Mouse (Mus musculus): ENCODE measurements around the gene Map3k1.

- TF ChIP-seq CTCF (IDR thresholded peaks at IDR 0.05; ENCODE audit: borderline replicate concordance, extremely low read depth, insufficient read depth, insufficient read length), result no peak
- no peak for TF ChIP-seq POLR2A (IDR thresholded peaks at IDR 0.05; ENCODE audit: borderline replicate concordance, extremely low read depth, insufficient read depth, insufficient read length, poor library complexity, severe bottlenecking)
Measured at GRCm38 (mm10) chr13:111796191-111796920, 12.4 kb downstream of the Map3k1 start.
